22 mouse cellular contexts compared by ENCODE assay signal in the genomic region with DNA sequence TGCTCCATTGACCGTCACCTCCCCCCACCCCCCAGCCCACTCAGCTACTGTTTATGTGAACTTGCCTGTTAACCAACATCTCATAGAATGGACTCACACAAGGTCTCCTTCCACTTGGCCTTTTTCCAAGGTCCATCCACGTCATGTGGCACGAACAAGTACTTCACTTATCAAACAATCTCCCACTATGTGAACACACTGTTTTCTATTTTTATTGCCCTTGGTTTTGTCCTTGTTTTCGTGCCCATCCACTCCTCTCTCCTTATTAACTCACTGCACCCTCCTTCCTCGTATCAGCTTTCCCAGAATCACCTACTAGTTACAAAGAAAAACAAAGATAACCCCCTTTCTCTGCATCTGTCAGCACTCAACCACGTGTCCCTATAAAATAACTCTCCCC. TPM values are rescaled to one million over a fixed set of nuclear protein-coding genes. Genes with fewer than 3 reads are reported as not detected.
DNase-seq lines count a peak whose midpoint lies in the region; ATAC-seq and TF ChIP-seq lines count a peak whose summit lies in the region.
"Had no signal": no experiment of that assay in that cellular context is flagged by ENCODE, and none has a peak within 500 bp of the region (broad histone marks: within the 10 kb centered on the region; RNA-seq: fewer than 3 reads in every experiment).

No protein-coding gene starts in this region.

- peaks cover 12% of the 10 kb centered on the region for H3K4me1 ChIP-seq in heart, postnatal 0 days (ENCODE audit: control insufficient read depth, insufficient read depth)
- H3K4me1 ChIP-seq: embryonic facial prominence, embryonic 15.5 days; midbrain, embryonic 10.5 days; neural tube, embryonic 12.5 days; stomach, embryonic 15.5 days had no signal

- intact Hi-C loops in heart, postnatal 14 days (cut with DNase I) = no loop called here

- peak overlapping the region; percentile 55; the same call in 1 of the 2 replicates for H3K27ac ChIP-seq in heart, postnatal 0 days (ENCODE audit: low read depth)
- H3K27ac ChIP-seq: embryonic facial prominence, embryonic 15.5 days; liver, embryonic 15.5 days; macrophage; midbrain, embryonic 10.5 days; neural tube, embryonic 12.5 days; stomach, embryonic 15.5 days had no signal

- no peaks in the 10 kb centered on the region for H3K9me3 ChIP-seq in heart, postnatal 0 days (replicated peaks; ENCODE audit: control insufficient read depth, low read length)
- H3K9me3 ChIP-seq: embryonic facial prominence, embryonic 15.5 days; liver, embryonic 15.5 days; midbrain, embryonic 10.5 days; neural tube, embryonic 12.5 days; stomach, embryonic 15.5 days had no signal

- H3K4me2 ChIP-seq in heart, postnatal 0 days (ENCODE audit: low read depth, low read length) = no peak overlapping the region
- H3K4me2 ChIP-seq: embryonic facial prominence, embryonic 15.5 days; liver, embryonic 15.5 days; neural tube, embryonic 12.5 days; stomach, embryonic 15.5 days had no signal

- WGBS in heart, postnatal 0 days = 21% methylated on average over 6 of the region's 6 CpGs

- H3K4me3 ChIP-seq in heart, postnatal 0 days (ENCODE audit: low read depth, low read length) = no peak overlapping the region
- H3K4me3 ChIP-seq: embryonic facial prominence, embryonic 15.5 days; liver, embryonic 15.5 days; midbrain, embryonic 10.5 days; neural tube, embryonic 12.5 days; stomach, embryonic 15.5 days had no signal

- ATAC-seq in heart, postnatal 0 days (ENCODE audit: insufficient read depth, low read depth) = peak; percentile 55; the same call in 1 of the 2 replicates
- ATAC-seq: CD4-positive, CD25-positive, alpha-beta regulatory T cell, adult 4 months; inflammation-experienced regulatory T-cells, adult 6 months had no signal

- no peak overlapping the region for H3K9ac ChIP-seq in heart, postnatal 0 days (replicated peaks; ENCODE audit: low read depth, low read length)
- H3K9ac ChIP-seq: embryonic facial prominence, embryonic 15.5 days; liver, embryonic 15.5 days; neural tube, embryonic 12.5 days; stomach, embryonic 15.5 days had no signal

- peak; percentile 74 to 92 for DNase-seq in adrenal gland, adult (ENCODE audit: inconsistent age in 2 of 2, low spot score in 1 of 2)
- no peak for DNase-seq in adrenal gland, postnatal 4 days (ENCODE audit: low spot score in 2 of 2)
- peak; percentile 23 for DNase-seq in heart, postnatal 0 days (ENCODE audit: low spot score)
- DNase-seq in heart, postnatal 14 days = no peak
- peak; percentile 70 for DNase-seq in ovary, adult 18-20 months (ENCODE audit: low spot score)
- DNase-seq in ovary, postnatal 10 days (ENCODE audit: low spot score) = no peak
- DNase-seq in yolk sac, embryonic 10.5 days (ENCODE audit: low spot score) = peak; percentile 23
- DNase-seq in neural tube, embryonic 10.5 days (ENCODE audit: extremely low spot score, low spot score) = no peak
- DNase-seq: cerebellum, adult 2 months; cerebellum, postnatal 36 days; gastrocnemius, postnatal 10 days; kidney, adult 9 months; thymus, adult 18-20 months; thymus, postnatal 4 days had no signal

- TF ChIP-seq EP300 in heart, postnatal 0 days (IDR thresholded peaks at IDR 0.05; ENCODE audit: low read depth) = no peak

- peaks cover 21% of the 10 kb centered on the region for H3K36me3 ChIP-seq in heart, postnatal 0 days (replicated peaks; ENCODE audit: control insufficient read depth, insufficient read depth, low read length)

- no peak for TF ChIP-seq CTCF in heart, postnatal 0 days (IDR thresholded peaks at IDR 0.05; ENCODE audit: low read depth)

- no peaks in the 10 kb centered on the region for H3K27me3 ChIP-seq in heart, postnatal 0 days (ENCODE audit: control insufficient read depth, insufficient read depth, low read length)
- H3K27me3 ChIP-seq: embryonic facial prominence, embryonic 15.5 days; liver, embryonic 15.5 days; neural tube, embryonic 12.5 days; stomach, embryonic 15.5 days had no signal

RNA-seq across cellular contexts. Expression of gene Sod1, which starts 14.1 kb away (rescaled TPM):
- total RNA-seq in adrenal gland, postnatal 4 days (2021) = 1,000 to 10,000 TPM; 1,054 to 1,131 TPM
- 155 and 222 TPM in 2 replicates for total RNA-seq in heart, postnatal 0 days (2014; rRNA removed; ENCODE audit: low replicate concordance)
- polyA plus RNA-seq in heart, postnatal 0 days (2015; fragmentation: Nextera tagmentation; extraction: Ambion mirVana) = 1,411 and 1,533 TPM in 2 replicates
- total RNA-seq in heart, postnatal 14 days (2021) = 100 to 1,000 TPM; 463 to 497 TPM

RNA-seq across cellular contexts. Expression of gene Scaf4, which starts 49.7 kb away (rescaled TPM):
- 10 to 100 TPM; 57.1 to 68.3 TPM for total RNA-seq in adrenal gland, postnatal 4 days (2021)
- total RNA-seq in heart, postnatal 0 days (2014; rRNA removed; ENCODE audit: low replicate concordance) = 3.9 and 15.7 TPM in 2 replicates
- 8.7 and 9.5 TPM in 2 replicates for polyA plus RNA-seq in heart, postnatal 0 days (2015; fragmentation: Nextera tagmentation; extraction: Ambion mirVana)
- 10 to 100 TPM; 26.9 to 28.3 TPM for total RNA-seq in heart, postnatal 14 days (2021)

Comparison
In these comparisons a context has a peak if more than half of its experiments do, and no peak if none do; other contexts are left out.
1. DNase-seq: peak in adrenal gland, adult (2 of 2), heart, postnatal 0 days (single experiment), ovary, adult 18-20 months (single experiment) and yolk sac, embryonic 10.5 days (single experiment); none in adrenal gland, postnatal 4 days (0 of 2), heart, postnatal 14 days (0 of 2), ovary, postnatal 10 days (single experiment) and neural tube, embryonic 10.5 days (single experiment).